Mouse (Mus musculus) cerebellum, adult 2 months (tissue): Measurements from ENCODE around the gene Rita1. TPM values are rescaled to one million over a fixed set of nuclear protein-coding genes. Genes with fewer than 3 reads are reported as not detected.
A peak's percentile ranks its signal among the peaks of the same experiment; 100 is the strongest.

Source experiments
- DNase-seq, 2 experiments: peaks; one replicate each; pipeline ENCODE4 v3.0.0; 2021
- H3K27ac ChIP-seq: fragments of 200-500 bp; 2 replicates; pipeline ENCODE4 v1.5.1; 2012; ENCODE audit warnings: low read length, control low read depth, inconsistent platforms; ENCODE audit not compliant: insufficient read depth
- H3K27me3 ChIP-seq: fragments of 200-500 bp; 2 replicates; pipeline ENCODE4 v1.6.1; 2012; ENCODE audit warnings: inconsistent platforms, mild to moderate bottlenecking, low read length, moderate library complexity; ENCODE audit not compliant: control insufficient read depth, insufficient read depth
- H3K4me1 ChIP-seq: fragments of 200-500 bp; 2 replicates; pipeline ENCODE4 v1.6.1; 2011; ENCODE audit warnings: low read length; ENCODE audit not compliant: control insufficient read depth, insufficient read depth
- H3K4me3 ChIP-seq: fragments of 200-500 bp; replicated peaks from 2 replicates; pipeline ENCODE3; 2011; ENCODE audit warnings: mild to moderate bottlenecking, low read depth, low read length, control low read depth; ENCODE audit not compliant: insufficient read depth
- CTCF ChIP-seq: fragments of 200-500 bp; IDR thresholded peaks from 2 replicates; pipeline ENCODE4 v1.5.1; 2011; ENCODE audit warnings: low read depth, mild to moderate bottlenecking, control low read depth, low read length, moderate library complexity, borderline replicate concordance; ENCODE audit not compliant: insufficient read depth
- POLR2A ChIP-seq: fragments of 200-500 bp; IDR thresholded peaks from 2 replicates; pipeline ENCODE4 v1.6.1; 2011; ENCODE audit warnings: low read length, control low read depth, borderline replicate concordance; ENCODE audit not compliant: insufficient read depth
- WGBS: fragments of 180-500 bp; shearing (Covaris S2); methylation state at CpG from one replicate; pipeline ENCODE4 v1.1.7; 2018; 5-methylcytosine and 5-hydroxymethylcytosine counted together
- polyA plus RNA-seq: library from polyadenylated mRNA; depleted of rRNA; stranded (reverse); fragments of >200 nt; gene quantifications from 2 replicates; pipeline ENCODE4 v1.2.3, GENCODE M21; 2012

Rita1 gene
- polyA plus RNA-seq, 1 experiment = 47.3 TPM

GRCm38 (mm10) chr5:120634860-120635259 is 22.5 kb upstream of the Rita1 start:
- 54% methylated on average over 5 of the region's 5 CpGs for WGBS
- DNase-seq = no peak

DNA sequence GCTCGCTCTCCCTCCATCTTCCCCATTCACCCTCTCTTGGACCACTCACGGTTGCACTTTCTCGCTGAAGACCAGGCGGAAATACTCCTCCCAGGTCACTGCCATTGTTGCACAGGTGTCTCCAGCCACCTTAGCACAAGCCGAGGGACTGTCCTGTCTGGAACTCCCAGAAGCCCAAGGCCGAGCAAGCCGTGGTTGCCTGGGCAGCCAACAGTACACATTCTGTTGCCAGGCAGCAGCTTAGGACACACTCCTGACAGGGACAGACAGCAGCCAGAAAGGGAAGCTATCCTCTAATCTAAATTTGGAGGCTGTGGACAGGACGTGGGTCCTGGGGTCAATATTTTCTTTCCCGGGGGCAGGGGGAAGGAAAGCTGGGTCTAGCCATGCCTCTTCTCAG is 21.7 kb upstream of the Rita1 start, which contains the start of gene Cfap73:
Cfap73 (minus strand) TSS at position 105 of the 400 bp plus-strand sequence.
- Histone ChIP-seq H3K27ac (no peak within 1 kb of the TSS), H3K27me3 (no peaks in the 10 kb centered on the region), H3K4me1 (no peaks in the 10 kb centered on the region), H3K4me3 (no peak within 1 kb of the TSS)
- TF ChIP-seq POLR2A (no peak), CTCF (no peak)
- no peak for DNase-seq
- WGBS = 50% methylated on average over 9 of the region's 9 CpGs

More at GRCm38 (mm10) chr5:120634860-120635259, 22.5 kb upstream of the Rita1 start:
- H3K4me1 ChIP-seq = no peaks in the 10 kb centered on the region
- no peak for TF ChIP-seq CTCF
- no peak for TF ChIP-seq POLR2A
- no peak overlapping the region for H3K4me3 ChIP-seq
- H3K27me3 ChIP-seq = no peaks in the 10 kb centered on the region
- no peak overlapping the region for H3K27ac ChIP-seq

GRCm38 (mm10) chr5:120631892-120632291 is 19.5 kb upstream of the Rita1 start:
- Histone ChIP-seq H3K27ac (no peak overlapping the region), H3K27me3 (no peaks in the 10 kb centered on the region), H3K4me3 (no peak overlapping the region), H3K4me1 (peaks cover 6% of the 10 kb centered on the region)
- TF ChIP-seq POLR2A (no peak), CTCF (no peak)
- DNase-seq = no peak
- WGBS = 93% methylated on average over 5 of the region's 5 CpGs

GRCm38 (mm10) chr5:120631128-120631527 is 18.7 kb upstream of the Rita1 start:
- DNase-seq = no peak
- H3K27ac ChIP-seq = no peak overlapping the region
- no peaks in the 10 kb centered on the region for H3K27me3 ChIP-seq
- TF ChIP-seq CTCF = no peak
- no peak for TF ChIP-seq POLR2A
- H3K4me1 ChIP-seq = peaks cover 6% of the 10 kb centered on the region
- H3K4me3 ChIP-seq = no peak overlapping the region
- 29% methylated on average over 29 of the region's 29 CpGs for WGBS

GRCm38 (mm10) chr5:120628624-120629023 is 16.2 kb upstream of the Rita1 start:
- DNase-seq = no peak
- H3K27ac ChIP-seq = no peak overlapping the region
- H3K27me3 ChIP-seq = no peaks in the 10 kb centered on the region
- H3K4me1 ChIP-seq = peaks cover 12% of the 10 kb centered on the region
- 52% methylated on average over 7 of the region's 7 CpGs for WGBS
- TF ChIP-seq CTCF (no peak), POLR2A (no peak)
- H3K4me3 ChIP-seq = no peak overlapping the region

GRCm38 (mm10) chr5:120627515-120628300 is 15.3 kb upstream of the Rita1 start:
- no peak overlapping the region for H3K4me3 ChIP-seq
- TF ChIP-seq POLR2A (no peak), CTCF (no peak)
- H3K27ac ChIP-seq = no peak overlapping the region
- H3K4me1 ChIP-seq = peaks cover 12% of the 10 kb centered on the region
- DNase-seq = no peak
- no peaks in the 10 kb centered on the region for H3K27me3 ChIP-seq
- 62% methylated on average over 15 of the region's 15 CpGs for WGBS

DNA sequence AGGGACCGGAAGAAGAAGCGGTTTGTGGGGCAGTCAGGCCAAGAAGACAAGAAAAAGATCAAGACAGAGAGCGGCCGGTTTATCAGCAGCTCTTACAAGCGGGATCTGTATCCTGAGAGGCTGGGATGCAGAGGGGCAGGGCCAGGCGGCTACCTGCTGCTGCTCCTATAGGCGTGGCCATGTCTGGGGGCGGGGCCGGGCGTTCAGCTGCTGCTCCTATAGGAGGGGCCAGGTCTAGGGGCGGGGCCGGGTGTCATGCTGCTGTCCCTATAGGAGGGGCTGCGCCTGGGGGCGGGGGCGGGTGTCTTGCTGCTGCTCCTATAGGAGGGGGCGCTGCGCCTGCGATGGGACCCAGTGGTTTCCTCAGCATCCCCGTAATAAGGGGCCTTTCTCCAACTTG is 14.0 kb upstream of the Rita1 start:
- Histone ChIP-seq H3K27me3 (no peaks in the 10 kb centered on the region), H3K4me1 (peaks cover 12% of the 10 kb centered on the region), H3K27ac (no peak overlapping the region), H3K4me3 (no peak overlapping the region)
- TF ChIP-seq POLR2A (no peak), CTCF (no peak)
- no peak for DNase-seq
- WGBS = 78% methylated on average over 19 of the region's 19 CpGs

GRCm38 (mm10) chr5:120624427-120624826 is 12.0 kb upstream of the Rita1 start:
- 21% methylated on average over 10 of the region's 10 CpGs for WGBS
- no peak for TF ChIP-seq POLR2A
- TF ChIP-seq CTCF = no peak
- Histone ChIP-seq H3K4me1 (peaks cover 13% of the 10 kb centered on the region), H3K27me3 (no peaks in the 10 kb centered on the region), H3K27ac (no peak overlapping the region), H3K4me3 (no peak overlapping the region)
- DNase-seq = peak in 1 of 2 experiments; percentile 38
